Mouse (Mus musculus) urinary bladder, postnatal 10 days (tissue): ENCODE measurements around the gene Hes7.
A peak's percentile ranks its signal among the peaks of the same experiment; 100 is the strongest.

Experiments
- DNase-seq: peaks from one replicate; pipeline ENCODE4 v3.0.0; 2022; ENCODE audit warnings: low spot score

The Hes7 gene

DNA sequence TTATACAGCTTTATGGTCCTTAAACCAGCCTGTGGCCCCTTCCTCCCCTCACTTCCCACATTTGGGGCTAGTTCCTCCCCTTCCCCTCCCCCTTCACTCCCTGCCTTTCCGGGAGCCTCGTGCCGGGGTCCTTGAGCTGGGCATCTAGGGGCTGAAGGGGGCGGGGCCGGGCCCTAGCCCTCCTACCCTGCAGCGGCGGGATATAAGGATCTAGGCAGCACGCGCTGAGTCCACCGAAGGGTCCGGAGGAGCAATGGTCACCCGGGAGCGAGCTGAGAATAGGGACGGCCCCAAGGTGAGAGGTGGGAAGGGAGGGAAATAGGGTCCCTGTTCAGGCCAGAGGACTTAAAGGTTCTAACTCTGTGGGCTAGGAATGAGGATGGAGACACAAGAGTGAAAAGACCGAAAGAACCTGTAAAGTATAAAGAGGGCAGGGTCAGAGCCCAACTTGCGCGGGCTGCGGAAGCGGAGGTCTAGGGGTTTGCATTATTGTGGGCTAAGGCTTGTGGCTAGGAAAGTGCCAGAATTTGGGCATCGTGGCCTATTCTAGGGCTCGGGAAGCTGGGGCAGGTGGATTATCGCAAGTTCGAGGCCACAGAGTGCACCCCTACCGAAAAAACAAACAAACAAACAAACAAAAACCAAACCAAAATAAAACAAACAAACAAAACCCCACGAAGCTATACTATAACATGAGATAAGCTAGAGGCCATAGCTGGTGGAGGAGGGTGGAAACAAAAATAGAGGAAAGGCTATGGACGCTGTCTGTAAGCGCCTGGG lies at the start of gene Hes7:
TSS of gene Hes7 (plus strand) at position 184 of the 780 bp plus-strand sequence.
- no peak for DNase-seq

GRCm38 (mm10) chr11:69070590-69071222 lies 49.5 kb upstream of the Hes7 start, which contains the start of gene Tmem107:
TSS of gene Tmem107 (plus strand) at chr11:69070806.
- DNase-seq: peak; percentile 82

GRCm38 (mm10) chr11:69071262-69071661 lies 48.9 kb upstream of the Hes7 start:
- no peak for DNase-seq

- no peak for DNase-seq
These were observed 48.0 kb upstream of the Hes7 start for GRCm38 (mm10) chr11:69072234-69072633.

- no peak for DNase-seq
These were observed 47.5 kb upstream of the Hes7 start for GRCm38 (mm10) chr11:69072666-69073064.

GRCm38 (mm10) chr11:69073065-69073888 lies 46.9 kb upstream of the Hes7 start:
- no peak for DNase-seq

GRCm38 (mm10) chr11:69073951-69074775 lies 46.0 kb upstream of the Hes7 start:
- DNase-seq: no peak

- DNase-seq: no peak
These were observed 45.5 kb upstream of the Hes7 start for GRCm38 (mm10) chr11:69074776-69075069.

GRCm38 (mm10) chr11:69075764-69076479 lies 44.3 kb upstream of the Hes7 start:
- no peak for DNase-seq

- no peak for DNase-seq
These were observed 43.6 kb upstream of the Hes7 start for GRCm38 (mm10) chr11:69076572-69076971.

DNA sequence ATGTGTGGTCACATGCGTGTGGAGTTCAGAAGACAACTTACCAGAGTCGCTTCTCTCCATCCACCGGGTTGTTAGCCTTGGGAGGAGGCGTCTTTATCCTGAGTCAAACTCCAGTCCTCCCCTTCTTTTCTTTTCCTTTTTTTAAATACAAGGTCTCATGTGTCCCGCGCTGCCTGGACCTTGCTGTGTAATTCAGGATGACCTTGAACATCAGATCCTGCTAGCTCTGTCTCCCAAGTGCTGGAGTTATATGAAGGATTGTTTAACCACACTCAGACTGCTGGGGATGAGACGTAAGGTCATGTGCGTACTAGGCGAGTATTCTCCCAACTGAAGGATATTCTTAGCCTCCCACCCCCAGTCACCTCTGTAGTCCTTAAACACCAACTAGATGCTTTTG lies 42.9 kb upstream of the Hes7 start:
- DNase-seq: no peak

GRCm38 (mm10) chr11:69078041-69078440 lies 42.2 kb upstream of the Hes7 start:
- DNase-seq: no peak

DNA sequence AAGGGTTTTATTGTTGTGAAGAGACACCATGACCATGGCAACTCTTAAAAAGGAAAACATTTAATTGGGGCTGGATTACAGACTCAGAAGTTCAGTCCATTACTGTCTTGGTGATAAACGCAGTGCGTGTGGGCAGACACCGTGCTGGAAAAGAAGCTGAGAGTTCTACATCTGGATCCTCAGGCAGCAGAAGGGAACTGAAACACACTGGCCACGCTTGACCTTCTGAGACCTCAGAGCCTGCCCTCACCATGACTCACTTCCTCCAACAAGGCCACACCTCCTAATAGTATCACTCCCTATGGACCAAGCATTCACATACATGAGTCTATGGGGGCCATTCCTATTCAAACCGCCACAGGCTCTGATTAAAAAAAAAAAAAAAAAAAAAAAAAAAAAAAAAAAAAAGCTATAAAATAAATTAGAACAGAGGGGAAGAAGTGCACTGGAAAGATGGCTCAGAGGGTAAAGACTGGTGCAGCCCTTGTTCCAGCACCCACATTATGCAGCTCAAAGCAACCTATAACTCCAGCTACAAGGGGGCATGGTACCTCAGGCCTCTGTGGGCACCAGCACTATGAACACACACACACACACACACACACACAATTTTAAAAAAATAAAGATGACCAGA lies 41.3 kb upstream of the Hes7 start:
- no peak for DNase-seq

DNA sequence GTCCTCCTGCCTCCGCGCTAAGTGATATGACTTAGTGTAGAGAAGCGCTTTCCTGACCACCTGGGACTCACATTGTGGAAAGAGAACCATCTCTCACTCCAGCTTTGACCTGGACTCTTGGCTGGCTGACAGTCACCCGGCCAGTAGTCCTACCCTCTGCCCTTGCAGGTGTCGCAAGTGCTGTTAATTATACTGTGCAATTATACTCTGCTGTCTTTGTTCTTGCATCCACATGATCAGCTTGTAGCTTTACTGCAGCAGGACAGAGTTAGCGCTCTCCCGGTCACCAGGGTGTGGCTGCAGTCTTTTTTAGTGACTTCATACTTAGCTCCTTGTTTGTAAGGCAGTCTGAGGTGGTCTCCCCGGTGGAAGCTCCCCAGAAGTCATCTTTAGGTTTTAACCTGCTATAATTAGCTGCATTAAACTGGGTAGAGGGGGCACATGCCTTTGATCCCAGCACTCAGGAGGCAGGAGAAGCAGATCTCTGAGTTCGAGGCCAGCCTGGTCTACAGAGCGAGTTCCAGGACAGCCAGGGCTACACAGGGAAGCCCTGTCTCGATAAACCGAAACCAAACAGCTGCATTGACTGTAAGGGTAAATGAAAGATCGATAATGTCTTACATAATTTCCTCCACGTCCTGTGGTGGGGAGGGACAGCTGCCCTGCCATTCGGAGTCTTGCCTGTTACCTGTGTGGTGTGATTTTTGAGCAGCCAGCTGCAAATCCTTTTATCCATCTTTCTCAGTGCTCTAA lies 39.9 kb upstream of the Hes7 start:
- DNase-seq: no peak

DNA sequence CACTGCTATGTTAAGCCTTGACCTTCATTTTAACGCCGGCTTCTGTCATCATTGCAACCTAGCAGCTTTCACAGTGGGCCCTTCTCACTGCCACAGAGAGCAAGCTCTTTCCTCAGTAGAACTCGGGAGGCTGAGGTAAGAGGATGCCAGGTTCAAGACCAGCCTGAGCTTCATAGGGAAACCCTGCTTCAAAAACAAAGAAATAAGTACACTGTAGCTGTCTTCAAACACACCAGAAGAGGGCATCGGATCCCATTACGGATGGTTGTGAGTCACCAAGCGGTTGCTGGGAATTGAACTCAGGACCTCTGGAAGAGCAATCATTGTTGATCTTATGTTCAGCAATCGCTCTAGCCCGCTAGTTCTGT lies 39.4 kb upstream of the Hes7 start:
- DNase-seq: no peak

GRCm38 (mm10) chr11:69081613-69082012 lies 38.6 kb upstream of the Hes7 start:
- no peak for DNase-seq

- DNase-seq: no peak
These were observed 34.6 kb upstream of the Hes7 start for GRCm38 (mm10) chr11:69085608-69086007.

DNA sequence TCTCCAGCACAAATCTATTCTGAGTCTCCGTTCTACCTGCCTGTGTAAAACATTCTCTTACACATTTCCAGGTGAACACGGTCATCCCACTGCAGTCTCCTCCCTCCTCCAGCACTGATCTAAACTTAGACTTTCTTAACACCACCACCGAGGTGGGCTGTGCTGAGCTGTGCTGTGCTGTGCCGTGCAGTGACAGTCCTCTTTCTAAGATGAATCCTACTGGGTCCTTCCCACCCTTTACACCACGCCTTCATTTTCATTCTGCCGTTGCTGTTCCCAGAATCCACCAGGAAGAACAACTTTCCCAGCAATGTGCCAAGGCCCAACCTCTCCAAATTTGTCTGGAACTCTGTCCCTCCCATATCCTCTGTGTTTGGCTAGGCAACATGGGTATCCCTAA lies 33.8 kb upstream of the Hes7 start:
- no peak for DNase-seq

- DNase-seq: no peak
These were observed 33.1 kb upstream of the Hes7 start for GRCm38 (mm10) chr11:69087082-69087481.

DNA sequence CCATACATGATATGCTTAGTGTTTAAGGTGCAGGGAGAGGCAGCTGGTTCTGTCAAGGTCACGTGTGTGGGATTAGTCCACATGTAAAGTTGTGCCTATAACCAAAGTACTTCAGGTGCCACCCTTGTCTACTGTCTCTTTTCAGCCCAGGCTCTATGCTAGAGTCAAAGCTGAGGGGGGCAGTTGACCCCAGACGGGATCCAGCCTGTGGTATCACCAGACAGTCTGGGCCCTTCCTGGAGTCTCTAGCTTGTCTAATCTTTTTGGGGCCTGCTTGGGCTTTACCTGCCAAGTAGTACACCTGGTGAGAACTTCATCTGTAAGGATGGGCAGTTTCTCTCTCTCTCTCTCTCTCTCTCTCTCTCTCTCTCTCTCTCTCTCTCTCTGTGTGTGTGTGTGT lies 32.6 kb upstream of the Hes7 start:
- no peak for DNase-seq
